Mouse (Mus musculus) small intestine, adult 2 months (tissue): ENCODE measurements at regions not wholly inside any gene's neighbourhood (a gene's known extent, or its start where the extent isn't known, plus 50 kb on each side); places are given as distances from the start of the nearest gene placed in this dataset.

Experiments used
- CTCF ChIP-seq: fragments of 200-500 bp; IDR thresholded peaks from 2 replicates; pipeline ENCODE4 v1.5.1; 2012; ENCODE audit warnings: low read depth, mild to moderate bottlenecking, control low read depth, inconsistent platforms, low read length, moderate library complexity, mixed read lengths; ENCODE audit not compliant: insufficient replicate concordance, insufficient read length; ENCODE audit errors: extremely low read depth
- POLR2A ChIP-seq: fragments of 200-500 bp; IDR thresholded peaks from 2 replicates; pipeline ENCODE4 v1.6.1; 2012; ENCODE audit warnings: low read depth, mild to moderate bottlenecking, control low read depth, inconsistent platforms, low read length, moderate library complexity

DNA sequence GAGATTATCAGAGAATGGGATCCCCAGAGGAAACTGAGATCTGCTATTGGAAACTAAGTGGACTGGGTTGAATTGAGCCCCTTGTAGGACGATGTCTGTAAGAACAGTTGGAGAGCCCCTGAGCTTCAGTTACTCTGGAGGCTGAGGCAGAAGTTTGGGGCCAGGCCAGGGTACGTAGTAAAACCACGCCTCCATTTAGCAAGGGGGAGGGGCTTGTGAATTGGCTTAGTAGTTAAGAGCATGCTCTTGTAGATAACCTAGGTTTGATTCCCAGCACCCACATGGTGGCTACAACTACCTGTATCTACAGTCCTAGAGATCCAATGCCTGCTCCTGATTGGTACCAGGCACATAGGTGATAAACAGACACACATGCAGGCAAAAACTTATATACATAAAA lies 61.4 kb upstream of the Adgre5 start:
- TF ChIP-seq CTCF = no peak
- TF ChIP-seq POLR2A = no peak
